Mouse (Mus musculus): ENCODE measurements around the gene Kras. TPM values are rescaled to one million over a fixed set of nuclear protein-coding genes. Genes with fewer than 3 reads are reported as not detected.

Gene Kras
- polyA plus RNA-seq, 1 experiment from 2014 or later = 75.9 TPM

DNA sequence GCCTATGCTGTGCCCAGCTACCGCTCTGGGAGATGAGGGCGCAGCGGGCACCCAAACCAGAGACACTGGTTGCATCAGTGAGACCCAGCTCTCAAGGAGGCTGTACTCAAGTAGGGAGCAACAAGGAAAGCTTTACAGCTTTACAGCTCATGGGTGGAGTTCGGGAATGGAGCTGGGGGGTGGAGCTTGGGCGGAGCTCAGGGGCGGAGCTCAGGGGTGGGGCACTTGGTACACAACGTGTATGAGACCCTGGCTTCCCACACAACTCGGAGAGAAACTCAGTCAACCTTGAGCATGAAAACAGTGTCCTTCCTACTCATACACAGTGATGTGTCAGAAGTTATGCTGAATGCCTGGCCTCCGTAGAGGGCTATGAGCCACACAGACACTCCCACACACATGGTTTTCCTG is 74.5 kb downstream of the Kras start:
- H3K27me3 ChIP-seq (replicated peaks) = 0 out of 2 replicates have a peak, but pooled peaks cover 4% of the 10 kb centered on the region
- H3K27ac ChIP-seq = no peak overlapping the region
- no peaks in the 10 kb centered on the region for H3K36me3 ChIP-seq
- WGBS (ENCODE audit: insufficient replicate concordance) = 48% methylated on average over 9 of the region's 9 CpGs
- H3K4me2 ChIP-seq = peak overlapping the region; percentile 4; the same call in 1 of the 2 replicates
- H3K9me3 ChIP-seq (replicated peaks) = no peaks in the 10 kb centered on the region
- H3K4me1 ChIP-seq = peaks cover 17% of the 10 kb centered on the region
- no peak overlapping the region for H3K4me3 ChIP-seq
- ATAC-seq = no peak
- H3K9ac ChIP-seq = no peak overlapping the region

DNA sequence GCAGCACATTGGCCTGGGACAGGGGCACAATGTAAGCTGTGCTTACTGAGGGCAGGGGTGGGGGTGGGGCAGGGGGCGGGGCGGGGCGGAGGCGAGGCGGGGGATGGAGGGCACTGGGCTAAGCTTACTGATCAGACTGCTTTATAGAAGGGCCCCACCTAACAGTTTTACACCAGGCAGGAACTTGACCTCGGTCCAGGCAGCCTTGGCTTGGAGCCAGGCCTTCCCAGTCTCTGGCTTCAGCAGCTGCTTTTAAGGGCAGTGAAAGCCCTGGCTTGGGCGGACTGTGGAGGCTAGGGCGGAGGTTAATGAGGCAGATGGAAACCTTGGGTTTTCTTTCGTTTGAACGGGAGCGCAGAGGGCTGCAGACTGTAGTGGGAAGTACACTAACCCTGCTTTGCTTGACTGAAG is 76.3 kb downstream of the Kras start:
- peak; percentile 27; the same call in 1 of the 2 replicates for ATAC-seq
- H3K9me3 ChIP-seq (replicated peaks) = no peaks in the 10 kb centered on the region
- no peak overlapping the region for H3K27ac ChIP-seq
- no peak overlapping the region for H3K9ac ChIP-seq
- no peak overlapping the region for H3K4me3 ChIP-seq
- H3K4me1 ChIP-seq = peaks cover 17% of the 10 kb centered on the region
- WGBS (ENCODE audit: insufficient replicate concordance) = 48% methylated on average over 11 of the region's 11 CpGs
- peak overlapping the region; percentile 16; the same call in 1 of the 2 replicates for H3K4me2 ChIP-seq
- H3K36me3 ChIP-seq = no peaks in the 10 kb centered on the region
- 0 out of 2 replicates have a peak, but pooled peaks cover 4% of the 10 kb centered on the region for H3K27me3 ChIP-seq (replicated peaks)

DNA sequence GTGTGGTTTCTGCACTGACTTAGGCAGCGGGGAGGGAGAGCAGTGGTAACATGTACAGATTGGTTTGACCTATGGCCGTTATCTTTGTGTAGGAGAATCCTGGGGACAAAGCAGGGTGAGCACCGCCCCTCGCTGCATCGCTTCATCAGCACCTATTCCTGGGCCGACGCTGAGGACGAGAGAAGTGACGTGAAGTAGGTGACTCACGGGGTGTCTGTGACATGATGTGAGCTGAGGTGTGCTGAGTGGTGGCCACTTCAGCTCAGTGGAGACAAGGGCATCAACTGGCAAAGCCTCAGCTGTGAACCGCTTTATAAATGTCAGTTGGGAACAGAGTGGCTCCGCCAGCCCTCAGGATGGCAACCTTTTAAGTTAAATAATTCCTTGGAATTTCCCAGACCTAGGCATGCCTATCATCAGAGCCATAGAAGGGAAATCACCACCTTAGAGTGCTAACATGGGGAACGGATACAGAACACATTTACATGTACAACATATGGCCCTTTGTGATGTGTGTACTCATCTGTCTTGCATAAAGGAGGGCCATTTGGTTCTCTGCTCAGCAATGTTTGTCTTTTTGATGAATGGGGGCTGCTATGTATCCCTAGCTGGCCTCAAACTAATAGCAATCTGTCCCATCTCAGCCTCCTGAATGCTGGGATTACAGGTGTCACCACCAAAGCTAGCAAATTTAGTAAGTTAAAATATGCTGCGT is 78.0 kb downstream of the Kras start:
- Histone ChIP-seq H3K4me2 (no peak overlapping the region), H3K9ac (no peak overlapping the region), H3K27me3 (replicated peaks) (0 out of 2 replicates have a peak, but pooled peaks cover 4% of the 10 kb centered on the region), H3K4me1 (peaks cover 17% of the 10 kb centered on the region), H3K27ac (no peak overlapping the region), H3K9me3 (replicated peaks) (no peaks in the 10 kb centered on the region), H3K4me3 (no peak overlapping the region), H3K36me3 (no peaks in the 10 kb centered on the region)
- 73% methylated on average over 14 of the region's 14 CpGs for WGBS (ENCODE audit: insufficient replicate concordance)
- ATAC-seq = no peak

Other genes starting within 250 kb of the Kras start
- 0.93 and 1.5 TPM in 2 replicates for gene Bcat1, start 174.1 kb downstream of the Kras start, polyA plus RNA-seq (2016; fragmentation: Nextera tagmentation; extraction: Ambion mirVana)
- 18.9 and 20.6 TPM in 2 replicates for gene Lrmp, start 134.6 kb downstream of the Kras start, polyA plus RNA-seq (2016; fragmentation: Nextera tagmentation; extraction: Ambion mirVana)
- 0.13 TPM in 2 replicates for gene Casc1, start 39.2 kb downstream of the Kras start, polyA plus RNA-seq (2016; fragmentation: Nextera tagmentation; extraction: Ambion mirVana)
- gene Etfrf1, start 39.1 kb downstream of the Kras start, polyA plus RNA-seq (2016; fragmentation: Nextera tagmentation; extraction: Ambion mirVana) = 16.6 and 16.7 TPM in 2 replicates

Measured in liver, embryonic 12.5 days (tissue).